Mouse (Mus musculus) ES-E14 (cell line): Measurements from ENCODE around the gene Commd1.

Source experiments
- CHD2 ChIP-seq: IDR thresholded peaks from 2 replicates; pipeline ENCODE4 v1.6.1; 2014; ENCODE audit warnings: mild to moderate bottlenecking, low read depth, low read length, inconsistent platforms
- HCFC1 ChIP-seq: IDR thresholded peaks from 2 replicates; pipeline ENCODE4 v1.6.1; 2012; ENCODE audit warnings: low read length, inconsistent platforms, borderline replicate concordance; ENCODE audit not compliant: insufficient read depth
- ZC3H11A ChIP-seq: IDR thresholded peaks from 2 replicates; pipeline ENCODE4 v1.6.1; 2012; ENCODE audit warnings: low read depth, mild to moderate bottlenecking, inconsistent platforms, low read length, borderline replicate concordance
- ZNF384 ChIP-seq: IDR thresholded peaks from 2 replicates; pipeline ENCODE4 v1.6.1; 2012; ENCODE audit warnings: low read depth, low read length, inconsistent platforms

GRCm38 (mm10) chr11:23023155-23023554 is 41.0 kb upstream of the Commd1 start:
- TF ChIP-seq HCFC1 (no peak), ZNF384 (no peak), CHD2 (no peak), ZC3H11A (no peak)
